Mouse (Mus musculus) forebrain, embryonic 16.5 days (tissue): Measurements from ENCODE around the gene Zfp64. TPM values are rescaled to one million over a fixed set of nuclear protein-coding genes. Genes with fewer than 3 reads are reported as not detected.

Source experiments
- ATAC-seq: fragments of 200-750 bp; cut with Nextera tagmentation; 2 replicates; pipeline ENCODE4 v1.8.0; 2017; ENCODE audit warnings: mild to moderate bottlenecking, moderate library complexity
- H3K27ac ChIP-seq: fragments of 300-500 bp; sonication (generic); 2 replicates; pipeline ENCODE4 v1.5.1; 2014; ENCODE audit warnings: low read length, control low read depth
- H3K27me3 ChIP-seq: fragments of 300-500 bp; sonication (generic); replicated peaks from 2 replicates; pipeline ENCODE4 v1.6.1; 2014; ENCODE audit warnings: low read length; ENCODE audit not compliant: control insufficient read depth, insufficient read depth
- H3K36me3 ChIP-seq: fragments of 300-500 bp; sonication (generic); 2 replicates; pipeline ENCODE4 v1.6.1; 2014; ENCODE audit not compliant: control insufficient read depth, insufficient read depth
- H3K4me1 ChIP-seq: fragments of 300-500 bp; sonication (generic); replicated peaks from 2 replicates; pipeline ENCODE4 v1.6.1; 2014; ENCODE audit warnings: low read length; ENCODE audit not compliant: control insufficient read depth, insufficient read depth
- H3K4me2 ChIP-seq: fragments of 300-500 bp; sonication (generic); 2 replicates; pipeline ENCODE4 v1.6.1; 2014; ENCODE audit warnings: mild to moderate bottlenecking, low read length, control low read depth
- H3K4me3 ChIP-seq: fragments of 300-500 bp; sonication (generic); replicated peaks from 2 replicates; pipeline ENCODE4 v1.5.1; 2014; ENCODE audit warnings: mild to moderate bottlenecking, low read length, control low read depth
- H3K9ac ChIP-seq: fragments of 300-500 bp; sonication (generic); replicated peaks from 2 replicates; pipeline ENCODE4 v1.6.1; 2014; ENCODE audit warnings: low read depth, low read length, control low read depth
- H3K9me3 ChIP-seq: fragments of 300-500 bp; sonication (generic); 2 replicates; pipeline ENCODE4 v1.6.1; 2016; ENCODE audit warnings: low read length; ENCODE audit not compliant: control insufficient read depth
- WGBS: fragments of 180-500 bp; shearing (Covaris S2); extraction: QIAGEN DNeasy Blood & Tissue Kit; methylation state at CpG from one replicate; pipeline ENCODE4 v1.1.7; 2014; 5-methylcytosine and 5-hydroxymethylcytosine counted together
- polyA plus RNA-seq: library from polyadenylated mRNA; unstranded; fragments of >200 nt; fragmentation: Nextera tagmentation; extraction: Ambion mirVana; gene quantifications from 2 replicates; pipeline ENCODE4 v1.2.1, GENCODE M21; 2015

Zfp64 gene
- polyA plus RNA-seq, 1 experiment from 2014 or later, result 32.7 TPM

DNA sequence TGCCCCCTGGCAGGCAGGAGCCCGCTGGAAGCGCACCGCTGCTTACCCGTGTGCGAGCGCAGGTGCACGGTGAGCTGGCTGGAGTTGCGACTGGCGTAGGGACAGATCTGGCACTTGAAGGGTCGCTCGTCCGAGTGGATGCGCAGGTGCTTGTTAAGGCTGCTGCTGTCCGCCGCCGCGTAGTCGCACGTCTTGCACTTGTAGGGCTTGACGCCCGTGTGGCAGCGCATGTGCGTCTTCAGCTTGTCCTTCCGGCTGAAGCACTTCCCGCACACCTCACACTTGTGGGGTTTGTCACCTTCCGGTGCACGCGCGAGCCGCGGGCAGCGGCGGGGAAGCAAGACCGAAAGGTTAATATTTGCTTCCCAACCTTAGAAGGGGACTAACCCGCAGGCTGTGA is 20.2 kb downstream of the Zfp64 start:
- H3K27ac ChIP-seq, result no peak overlapping the region
- no peak overlapping the region for H3K4me2 ChIP-seq
- H3K4me1 ChIP-seq, result peaks cover 3% of the 10 kb centered on the region; the same call in 1 of the 2 replicates
- WGBS, result 89% methylated on average over 35 of the region's 35 CpGs
- H3K27me3 ChIP-seq, result no peaks in the 10 kb centered on the region
- no peak for ATAC-seq
- H3K4me3 ChIP-seq, result no peak overlapping the region
- H3K36me3 ChIP-seq, result peaks cover 11% of the 10 kb centered on the region
- no peak overlapping the region for H3K9ac ChIP-seq
- no peaks in the 10 kb centered on the region for H3K9me3 ChIP-seq

DNA sequence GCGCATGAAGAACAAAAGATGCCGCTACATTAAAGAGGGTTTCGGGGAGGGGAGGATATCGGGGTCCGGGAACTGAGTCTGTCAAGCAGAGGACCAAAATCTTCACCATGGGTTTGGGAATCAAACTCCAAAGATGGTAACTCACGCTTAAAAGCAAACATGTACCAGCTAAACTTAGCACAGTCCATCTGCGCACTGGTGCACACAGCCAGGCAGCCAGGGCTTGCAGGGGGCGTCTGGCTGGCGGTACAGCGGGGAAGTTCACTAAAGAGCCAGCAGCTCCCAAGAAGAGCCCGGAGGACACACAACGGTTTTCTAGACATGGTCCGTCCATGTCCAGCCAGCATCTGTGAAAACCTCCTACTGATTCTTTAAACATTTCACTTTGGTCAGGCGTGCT is 23.7 kb downstream of the Zfp64 start:
- H3K9me3 ChIP-seq, result no peaks in the 10 kb centered on the region
- no peak for ATAC-seq
- no peak overlapping the region for H3K4me2 ChIP-seq
- H3K36me3 ChIP-seq, result peaks cover 8% of the 10 kb centered on the region
- H3K9ac ChIP-seq, result no peak overlapping the region
- H3K4me3 ChIP-seq, result no peak overlapping the region
- no peaks in the 10 kb centered on the region for H3K4me1 ChIP-seq
- WGBS, result 95% methylated on average over 14 of the region's 14 CpGs
- no peak overlapping the region for H3K27ac ChIP-seq
- no peaks in the 10 kb centered on the region for H3K27me3 ChIP-seq

DNA sequence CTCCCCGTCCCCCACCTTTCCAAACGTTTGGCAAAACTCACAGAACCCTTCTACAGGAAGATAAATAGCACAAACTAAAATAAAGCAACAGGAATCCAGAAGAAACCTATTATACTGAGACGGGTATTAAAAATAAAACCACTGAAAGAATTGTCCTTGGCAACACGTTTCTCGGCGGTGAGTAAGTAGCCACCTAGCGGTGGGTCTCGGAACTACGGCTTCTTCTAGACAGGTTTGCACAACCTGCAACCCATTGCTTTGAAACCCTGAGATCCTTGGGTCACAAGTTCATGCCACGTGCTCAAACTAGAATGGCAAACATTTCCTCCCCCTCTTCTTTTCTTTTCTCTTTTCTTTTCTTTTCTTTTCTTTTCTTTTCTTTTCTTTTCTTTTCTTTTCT is 25.7 kb downstream of the Zfp64 start:
- Histone ChIP-seq H3K4me1 (peaks cover 3% of the 10 kb centered on the region; the same call in 1 of the 2 replicates), H3K36me3 (peaks cover 8% of the 10 kb centered on the region), H3K4me3 (no peak overlapping the region), H3K9ac (no peak overlapping the region), H3K27me3 (no peaks in the 10 kb centered on the region), H3K4me2 (no peak overlapping the region), H3K27ac (no peak overlapping the region), H3K9me3 (no peaks in the 10 kb centered on the region)
- WGBS, result 27% methylated on average over 10 of the region's 10 CpGs
- no peak for ATAC-seq

DNA sequence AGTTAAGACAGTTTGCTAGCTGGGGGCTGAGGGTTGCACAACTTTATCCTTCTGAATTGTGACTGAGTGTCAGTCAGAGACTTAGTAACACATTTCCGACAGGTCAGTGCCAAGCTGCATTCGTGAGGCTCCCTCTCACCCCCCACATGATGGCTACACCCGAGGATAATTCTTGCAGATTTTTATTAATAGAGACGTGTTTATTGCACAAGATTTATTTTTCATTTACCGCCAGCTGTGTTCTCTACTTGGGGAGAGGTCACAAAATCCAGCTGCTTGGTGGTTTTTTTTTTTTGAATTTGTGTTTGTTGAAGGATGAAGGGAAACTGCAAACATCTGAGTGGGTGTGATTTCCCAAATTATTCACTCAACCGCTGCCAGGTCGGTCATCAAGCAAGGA is 28.0 kb downstream of the Zfp64 start:
- H3K4me1 ChIP-seq, result peaks cover 3% of the 10 kb centered on the region
- WGBS, result 91% methylated on average over 7 of the region's 7 CpGs

DNA sequence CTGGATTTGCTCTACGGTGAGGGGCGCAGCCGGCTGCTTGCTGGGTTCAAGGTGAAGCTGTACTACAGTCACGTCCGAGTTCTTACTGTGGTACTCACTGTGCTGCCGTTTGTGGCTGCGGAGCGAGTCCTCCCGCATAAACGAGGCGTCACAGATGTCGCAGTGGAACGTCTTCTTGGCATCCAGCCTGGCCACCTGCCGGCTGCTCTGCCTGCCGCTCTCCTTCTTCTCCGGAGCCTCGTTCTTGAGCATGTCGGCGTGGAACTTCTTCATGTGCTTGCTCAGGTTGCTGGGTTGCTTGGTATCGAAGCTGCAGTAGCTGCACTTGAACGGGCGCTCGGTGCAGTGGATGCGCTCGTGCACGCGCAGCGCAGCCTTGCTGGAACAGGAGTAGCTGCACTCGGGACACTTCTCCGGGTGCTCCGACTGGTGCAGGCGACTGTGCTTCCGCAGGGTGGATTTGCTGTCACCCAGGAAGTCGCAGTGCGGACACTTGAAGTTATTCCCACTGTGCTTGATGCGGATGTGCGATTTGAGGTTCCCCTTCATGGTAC is 29.1 kb downstream of the Zfp64 start:
- Histone ChIP-seq H3K4me3 (no peak overlapping the region), H3K36me3 (peaks cover 5% of the 10 kb centered on the region), H3K9me3 (no peaks in the 10 kb centered on the region), H3K4me2 (no peak overlapping the region), H3K4me1 (peaks cover 3% of the 10 kb centered on the region), H3K27ac (no peak overlapping the region), H3K27me3 (no peaks in the 10 kb centered on the region), H3K9ac (no peak overlapping the region)
- 76% methylated on average over 37 of the region's 37 CpGs for WGBS
- ATAC-seq, result no peak

More for the DNA sequence above, 28.0 kb downstream of the Zfp64 start:
- H3K4me2 ChIP-seq, result no peak overlapping the region
- peaks cover 6% of the 10 kb centered on the region for H3K36me3 ChIP-seq
- H3K9me3 ChIP-seq, result no peaks in the 10 kb centered on the region
- H3K27me3 ChIP-seq, result no peaks in the 10 kb centered on the region
- H3K4me3 ChIP-seq, result no peak overlapping the region
- no peak for ATAC-seq
- H3K27ac ChIP-seq, result no peak overlapping the region
- H3K9ac ChIP-seq, result no peak overlapping the region

DNA sequence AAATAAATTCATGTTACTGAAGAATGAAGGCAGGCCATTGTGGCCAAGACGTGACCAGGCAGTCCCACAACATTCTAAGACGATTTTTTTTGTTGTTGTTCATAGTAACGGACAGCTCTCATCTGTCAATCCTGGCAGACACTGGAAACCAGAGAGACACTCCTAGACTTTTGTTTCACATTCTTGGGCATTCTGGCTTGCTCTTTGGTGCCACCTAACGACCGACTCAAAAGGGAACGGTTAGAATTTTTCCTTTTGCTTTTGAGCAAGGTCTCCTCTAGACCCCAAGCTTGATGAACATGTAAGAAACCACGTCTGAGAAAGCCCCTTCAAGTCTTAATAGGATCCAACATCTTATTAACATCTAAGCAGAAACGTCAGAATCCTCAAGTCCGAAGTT is 31.7 kb downstream of the Zfp64 start:
- 0 out of 2 replicates have a peak, but pooled peaks have one; percentile 26 for ATAC-seq
- Histone ChIP-seq H3K27ac (no peak overlapping the region), H3K9ac (no peak overlapping the region), H3K27me3 (no peaks in the 10 kb centered on the region), H3K4me3 (no peak overlapping the region), H3K9me3 (no peaks in the 10 kb centered on the region), H3K36me3 (no peaks in the 10 kb centered on the region), H3K4me2 (no peak overlapping the region), H3K4me1 (peaks cover 3% of the 10 kb centered on the region)
- 12% methylated on average over 9 of the region's 9 CpGs for WGBS

DNA sequence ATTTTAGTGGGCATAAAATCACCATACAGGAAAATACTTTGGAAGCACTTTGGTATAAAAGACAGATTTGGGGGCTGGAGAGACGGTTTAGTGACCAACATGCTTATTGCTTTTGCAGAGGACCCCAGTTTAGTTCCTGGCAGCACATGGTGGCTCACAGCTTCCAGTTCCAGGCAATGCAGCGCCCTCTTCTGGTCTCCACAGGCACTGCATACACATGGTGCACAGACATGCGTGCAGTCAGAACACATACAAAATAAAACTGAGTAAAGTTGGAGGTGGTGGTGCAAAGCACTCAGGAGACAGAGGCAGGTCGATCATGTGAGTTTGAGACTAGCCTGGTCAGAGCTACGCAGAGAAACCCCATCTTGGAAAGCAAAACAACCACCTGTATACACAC is 32.9 kb downstream of the Zfp64 start:
- no peak overlapping the region for H3K27ac ChIP-seq
- no peak overlapping the region for H3K4me2 ChIP-seq
- peaks cover 3% of the 10 kb centered on the region for H3K4me1 ChIP-seq
- H3K4me3 ChIP-seq, result no peak overlapping the region
- H3K36me3 ChIP-seq, result no peaks in the 10 kb centered on the region
- no peak overlapping the region for H3K9ac ChIP-seq
- H3K27me3 ChIP-seq, result no peaks in the 10 kb centered on the region
- WGBS, result 90% methylated on average over 5 of the region's 5 CpGs
- no peak for ATAC-seq
- no peaks in the 10 kb centered on the region for H3K9me3 ChIP-seq

DNA sequence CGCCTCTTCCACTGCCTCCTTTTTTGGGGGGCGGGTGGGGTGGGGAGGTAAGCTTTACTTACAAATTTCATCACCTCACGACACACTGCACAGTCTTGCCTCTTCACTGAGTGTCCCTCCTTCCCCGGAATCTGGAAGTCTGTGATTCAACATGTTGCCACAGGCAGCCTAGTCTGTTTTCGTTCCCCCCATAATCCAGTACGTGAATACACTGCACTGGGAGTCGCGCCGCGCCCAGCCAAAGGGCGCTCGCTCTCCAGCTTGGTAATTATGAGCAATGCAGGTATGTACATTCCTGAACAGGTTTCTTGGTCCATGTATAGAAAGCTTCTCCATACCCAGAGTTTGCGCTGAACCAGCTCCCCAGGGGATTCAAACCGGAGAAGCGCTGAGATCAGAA is 35.4 kb downstream of the Zfp64 start:
- ATAC-seq, result no peak

DNA sequence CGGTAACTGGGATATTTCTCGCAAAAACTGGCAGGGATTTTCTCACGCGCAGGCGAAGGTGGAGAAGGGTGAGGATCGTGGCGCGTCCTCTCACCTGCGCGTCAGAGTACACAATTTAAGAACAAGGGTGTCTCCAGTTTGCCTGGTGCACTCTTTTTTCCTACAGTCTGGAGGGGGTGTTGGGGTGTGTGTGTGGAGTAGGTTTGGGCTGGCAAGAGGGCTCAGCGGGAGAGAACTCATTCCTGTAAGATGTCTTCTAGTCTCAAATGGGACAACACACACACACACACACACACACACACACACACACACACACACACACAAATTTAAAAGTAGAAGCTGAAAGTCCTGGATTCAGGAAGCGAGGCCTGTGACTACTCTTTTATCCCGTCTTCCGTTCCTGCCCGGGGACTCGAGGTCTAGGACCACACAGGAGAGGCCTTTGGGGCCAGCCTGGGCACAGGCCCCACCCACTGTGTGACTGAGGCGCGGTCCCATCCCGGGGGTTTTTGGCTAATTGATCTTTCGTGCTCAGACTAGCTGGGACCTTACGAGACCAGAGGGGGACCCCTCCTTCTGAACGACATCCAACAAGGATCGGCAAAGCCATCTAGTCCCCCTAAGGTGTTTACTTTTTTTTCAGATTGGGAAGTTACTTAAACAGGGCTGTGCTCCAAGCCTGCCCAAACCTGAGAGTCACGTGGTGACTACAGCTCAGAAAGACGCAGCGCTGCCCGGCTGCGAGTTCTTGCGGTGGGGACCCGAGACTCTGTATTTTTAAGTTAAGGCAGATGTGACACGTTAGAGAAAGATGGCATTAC is 42.3 kb downstream of the Zfp64 start:
- H3K27me3 ChIP-seq, result peaks cover 38% of the 10 kb centered on the region
- H3K9me3 ChIP-seq, result no peaks in the 10 kb centered on the region
- H3K36me3 ChIP-seq, result no peaks in the 10 kb centered on the region
- peak overlapping the region; percentile 51; the same call in 1 of the 2 replicates for H3K9ac ChIP-seq
- H3K4me1 ChIP-seq, result peaks cover 19% of the 10 kb centered on the region
- WGBS, result under 1% methylated on average over 31 of the region's 31 CpGs
- ATAC-seq, result no peak
- peak overlapping the region; percentile 97 for H3K4me2 ChIP-seq
- H3K27ac ChIP-seq, result no peak overlapping the region
- peak overlapping the region; percentile 61 for H3K4me3 ChIP-seq

More for the DNA sequence above, 35.4 kb downstream of the Zfp64 start:
- H3K9ac ChIP-seq, result no peak overlapping the region
- WGBS, result 62% methylated on average over 15 of the region's 15 CpGs
- H3K4me3 ChIP-seq, result no peak overlapping the region
- no peaks in the 10 kb centered on the region for H3K27me3 ChIP-seq
- no peaks in the 10 kb centered on the region; the same call in 1 of the 2 replicates for H3K4me1 ChIP-seq
- H3K36me3 ChIP-seq, result no peaks in the 10 kb centered on the region
- H3K4me2 ChIP-seq, result no peak overlapping the region
- H3K27ac ChIP-seq, result no peak overlapping the region
- H3K9me3 ChIP-seq, result no peaks in the 10 kb centered on the region
